Mouse (Mus musculus) neural tube, embryonic 12.5 days (tissue): Measurements from ENCODE around the gene Wwc2. TPM values are rescaled to one million over a fixed set of nuclear protein-coding genes. Genes with fewer than 3 reads are reported as not detected.

Experiments used
- ATAC-seq: fragments of 200-750 bp; cut with Nextera tagmentation; 2 replicates; pipeline ENCODE4 v1.8.0; 2017; ENCODE audit warnings: low read depth, mild to moderate bottlenecking, moderate TSS enrichment, moderate library complexity; ENCODE audit not compliant: low FRiP score
- H3K27ac ChIP-seq: fragments of 300-500 bp; sonication (generic); 2 replicates; pipeline ENCODE4 v1.5.1; 2016
- H3K27me3 ChIP-seq: fragments of 300-500 bp; sonication (generic); replicated peaks from 2 replicates; pipeline ENCODE4 v1.6.1; 2016; ENCODE audit warnings: mild to moderate bottlenecking
- H3K36me3 ChIP-seq: fragments of 300-500 bp; sonication (generic); 2 replicates; pipeline ENCODE4 v1.6.1; 2016; ENCODE audit warnings: mild to moderate bottlenecking
- H3K4me1 ChIP-seq: fragments of 300-500 bp; sonication (generic); 2 replicates; pipeline ENCODE4 v1.6.1; 2016
- H3K4me2 ChIP-seq: fragments of 300-500 bp; sonication (generic); replicated peaks from 2 replicates; pipeline ENCODE4 v1.6.1; 2016; ENCODE audit warnings: mild to moderate bottlenecking
- H3K4me3 ChIP-seq: fragments of 300-500 bp; sonication (generic); 2 replicates; pipeline ENCODE4 v1.5.1; 2016
- H3K9ac ChIP-seq: fragments of 300-500 bp; sonication (generic); 2 replicates; pipeline ENCODE4 v1.6.1; 2016; ENCODE audit warnings: mild to moderate bottlenecking
- H3K9me3 ChIP-seq: fragments of 300-500 bp; sonication (generic); 2 replicates; pipeline ENCODE4 v1.6.1; 2016; ENCODE audit warnings: mild to moderate bottlenecking
- WGBS: fragments of 180-500 bp; shearing (Covaris S2); methylation state at CpG from one replicate; pipeline ENCODE4 v1.1.7; 2016; 5-methylcytosine and 5-hydroxymethylcytosine counted together
- polyA plus RNA-seq: library from polyadenylated mRNA; unstranded; fragments of >200 nt; fragmentation: Nextera tagmentation; extraction: Ambion mirVana; gene quantifications from 2 replicates; pipeline ENCODE4 v1.2.1, GENCODE M21; 2016

Wwc2 gene
- polyA plus RNA-seq, 1 experiment from 2014 or later = 11.7 TPM

- 43% methylated on average over 16 of the region's 16 CpGs for WGBS
- Histone ChIP-seq H3K4me3 (no peak overlapping the region), H3K4me2 (peak overlapping the region; percentile 27; the same call in 1 of the 2 replicates), H3K36me3 (no peaks in the 10 kb centered on the region), H3K9me3 (no peaks in the 10 kb centered on the region), H3K9ac (no peak overlapping the region), H3K27ac (no peak overlapping the region), H3K4me1 (peaks cover 15% of the 10 kb centered on the region), H3K27me3 (no peaks in the 10 kb centered on the region)
- ATAC-seq = peak; percentile 71
Observed at GRCm38 (mm10) chr8:47932028-47932790, 58.5 kb downstream of the Wwc2 start.

GRCm38 (mm10) chr8:47931371-47931770 lies 59.4 kb downstream of the Wwc2 start:
- ATAC-seq = no peak
- Histone ChIP-seq H3K27ac (no peak overlapping the region), H3K4me2 (no peak overlapping the region), H3K27me3 (no peaks in the 10 kb centered on the region), H3K9ac (no peak overlapping the region), H3K4me1 (peaks cover 15% of the 10 kb centered on the region), H3K36me3 (no peaks in the 10 kb centered on the region), H3K9me3 (no peaks in the 10 kb centered on the region), H3K4me3 (no peak overlapping the region)
- WGBS = 93% methylated on average over 7 of the region's 7 CpGs

- H3K9ac ChIP-seq = no peak overlapping the region
- H3K4me2 ChIP-seq = no peak overlapping the region
- ATAC-seq = no peak
- 95% methylated on average over 12 of the region's 12 CpGs for WGBS
- peaks cover 15% of the 10 kb centered on the region for H3K4me1 ChIP-seq
- no peaks in the 10 kb centered on the region for H3K27me3 ChIP-seq
- H3K36me3 ChIP-seq = no peaks in the 10 kb centered on the region
- H3K4me3 ChIP-seq = no peak overlapping the region
- no peaks in the 10 kb centered on the region for H3K9me3 ChIP-seq
- no peak overlapping the region for H3K27ac ChIP-seq
Observed at GRCm38 (mm10) chr8:47929615-47930014, 61.1 kb downstream of the Wwc2 start.

- Histone ChIP-seq H3K9ac (no peak overlapping the region), H3K4me3 (no peak overlapping the region), H3K36me3 (no peaks in the 10 kb centered on the region), H3K27ac (no peak overlapping the region), H3K4me1 (peaks cover 11% of the 10 kb centered on the region), H3K27me3 (no peaks in the 10 kb centered on the region), H3K4me2 (no peak overlapping the region), H3K9me3 (no peaks in the 10 kb centered on the region)
- WGBS = 89% methylated on average over 12 of the region's 12 CpGs
- no peak for ATAC-seq
Observed at GRCm38 (mm10) chr8:47928604-47929185, 62.0 kb downstream of the Wwc2 start.

- Histone ChIP-seq H3K4me1 (no peaks in the 10 kb centered on the region), H3K4me2 (no peak overlapping the region), H3K27ac (no peak overlapping the region), H3K9ac (no peak overlapping the region), H3K9me3 (no peaks in the 10 kb centered on the region), H3K27me3 (no peaks in the 10 kb centered on the region), H3K36me3 (0 out of 2 replicates have a peak, but pooled peaks cover 3% of the 10 kb centered on the region), H3K4me3 (no peak overlapping the region)
- 89% methylated on average over 6 of the region's 6 CpGs for WGBS
- ATAC-seq = no peak
Observed at GRCm38 (mm10) chr8:47924921-47925320, 65.8 kb downstream of the Wwc2 start.

GRCm38 (mm10) chr8:47922816-47923215 lies 67.9 kb downstream of the Wwc2 start:
- ATAC-seq = no peak
- Histone ChIP-seq H3K4me3 (no peak overlapping the region), H3K9ac (no peak overlapping the region), H3K27ac (no peak overlapping the region), H3K4me1 (no peaks in the 10 kb centered on the region), H3K27me3 (no peaks in the 10 kb centered on the region), H3K4me2 (no peak overlapping the region), H3K36me3 (0 out of 2 replicates have a peak, but pooled peaks cover 3% of the 10 kb centered on the region), H3K9me3 (no peaks in the 10 kb centered on the region)
- 82% methylated on average over 10 of the region's 10 CpGs for WGBS

GRCm38 (mm10) chr8:47922011-47922410 lies 68.7 kb downstream of the Wwc2 start:
- Histone ChIP-seq H3K27ac (no peak overlapping the region), H3K4me1 (no peaks in the 10 kb centered on the region), H3K4me2 (no peak overlapping the region), H3K9me3 (no peaks in the 10 kb centered on the region), H3K27me3 (no peaks in the 10 kb centered on the region), H3K9ac (no peak overlapping the region), H3K4me3 (no peak overlapping the region), H3K36me3 (0 out of 2 replicates have a peak, but pooled peaks cover 3% of the 10 kb centered on the region)
- 71% methylated on average over 4 of the region's 4 CpGs for WGBS
- ATAC-seq = no peak

GRCm38 (mm10) chr8:47920575-47921144 lies 70.1 kb downstream of the Wwc2 start:
- Histone ChIP-seq H3K4me2 (no peak overlapping the region), H3K9me3 (no peaks in the 10 kb centered on the region), H3K4me1 (no peaks in the 10 kb centered on the region), H3K27ac (no peak overlapping the region), H3K36me3 (0 out of 2 replicates have a peak, but pooled peaks cover 3% of the 10 kb centered on the region), H3K9ac (no peak overlapping the region), H3K27me3 (no peaks in the 10 kb centered on the region), H3K4me3 (no peak overlapping the region)
- ATAC-seq = no peak
- WGBS = 95% methylated on average over 6 of the region's 6 CpGs

GRCm38 (mm10) chr8:47917060-47918035 lies 73.4 kb downstream of the Wwc2 start:
- no peak for ATAC-seq
- 84% methylated on average over 19 of the region's 19 CpGs for WGBS
- no peak overlapping the region for H3K4me3 ChIP-seq
- no peak overlapping the region for H3K27ac ChIP-seq
- H3K36me3 ChIP-seq = 0 out of 2 replicates have a peak, but pooled peaks cover 3% of the 10 kb centered on the region
- no peaks in the 10 kb centered on the region for H3K9me3 ChIP-seq
- no peaks in the 10 kb centered on the region for H3K27me3 ChIP-seq
- H3K4me2 ChIP-seq = no peak overlapping the region
- H3K4me1 ChIP-seq = no peaks in the 10 kb centered on the region
- H3K9ac ChIP-seq = no peak overlapping the region

GRCm38 (mm10) chr8:47915521-47915920 lies 75.2 kb downstream of the Wwc2 start:
- 84% methylated on average over 2 of the region's 2 CpGs for WGBS

GRCm38 (mm10) chr8:47914946-47915345 lies 75.8 kb downstream of the Wwc2 start:
- no peaks in the 10 kb centered on the region for H3K4me1 ChIP-seq
- no peaks in the 10 kb centered on the region for H3K36me3 ChIP-seq
- H3K4me2 ChIP-seq = no peak overlapping the region
- H3K27me3 ChIP-seq = no peaks in the 10 kb centered on the region
- H3K9me3 ChIP-seq = no peaks in the 10 kb centered on the region
- H3K4me3 ChIP-seq = no peak overlapping the region
- H3K27ac ChIP-seq = no peak overlapping the region
- WGBS = 91% methylated on average over 7 of the region's 7 CpGs
- ATAC-seq = no peak
- no peak overlapping the region for H3K9ac ChIP-seq

More at GRCm38 (mm10) chr8:47915521-47915920, 75.2 kb downstream of the Wwc2 start:
- no peak for ATAC-seq
- Histone ChIP-seq H3K4me2 (no peak overlapping the region), H3K4me3 (no peak overlapping the region), H3K27me3 (no peaks in the 10 kb centered on the region), H3K27ac (no peak overlapping the region), H3K36me3 (0 out of 2 replicates have a peak, but pooled peaks cover 3% of the 10 kb centered on the region), H3K9me3 (no peaks in the 10 kb centered on the region), H3K4me1 (no peaks in the 10 kb centered on the region), H3K9ac (no peak overlapping the region)
